Mouse (Mus musculus): ENCODE results near the gene Rprml. TPM values are rescaled to one million over a fixed set of nuclear protein-coding genes. Genes with fewer than 3 reads are reported as not detected.
A peak's percentile ranks its signal among the peaks of the same experiment; 100 is the strongest.

Rprml gene
- total RNA-seq, 1 experiment = 0.49 TPM

GRCm38 (mm10) chr11:103653359-103653965 is 4.1 kb downstream of the Rprml start:
- in situ Hi-C loops (cut with MboI; ENCODE audit: low sequenced_read_pairs in 2 of 2, unreplicated experiment in 2 of 2) = no loop called here
- TF ChIP-seq MAFK (IDR thresholded peaks at IDR 0.05; ENCODE audit: insufficient read depth, low read depth, low read length) (no peak), ZC3H11A (IDR thresholded peaks at IDR 0.05; ENCODE audit: borderline replicate concordance, low read depth, low read length) (no peak)
- Histone ChIP-seq H3K4me3 (ENCODE audit: insufficient read depth in 1 of 2, low read depth in 1 of 2, low read length in 2 of 2, poor library complexity in 1 of 2, severe bottlenecking in 1 of 2) (no peak overlapping the region), H3K9me3 (ENCODE audit: control insufficient read depth, insufficient read depth, low read depth, low read length) (no peaks in the 10 kb centered on the region), H3K27ac (ENCODE audit: insufficient read depth, low read depth, low read length, poor library complexity, severe bottlenecking) (no peak overlapping the region), H3K36me3 (ENCODE audit: control insufficient read depth, insufficient read depth, low read length, poor library complexity, severe bottlenecking) (no peaks in the 10 kb centered on the region), H3K4me1 (ENCODE audit: control insufficient read depth in 2 of 2, insufficient read depth in 2 of 2, low read length in 2 of 2, poor library complexity in 1 of 2) (no peaks in the 10 kb centered on the region; a peak in 1 of 4 replicates), H3K9ac (ENCODE audit: insufficient read depth, low read depth, low read length, poor library complexity, severe bottlenecking) (no peak overlapping the region)
- no peak for DNase-seq (ENCODE audit: low read depth, low spot score)

- H3K27ac ChIP-seq (ENCODE audit: insufficient read depth, low read depth, low read length, poor library complexity, severe bottlenecking) = no peak overlapping the region
- H3K36me3 ChIP-seq (ENCODE audit: control insufficient read depth, insufficient read depth, low read length, poor library complexity, severe bottlenecking) = no peaks in the 10 kb centered on the region
- H3K9me3 ChIP-seq (ENCODE audit: control insufficient read depth, insufficient read depth, low read depth, low read length) = no peaks in the 10 kb centered on the region
- no peak overlapping the region for H3K4me3 ChIP-seq (ENCODE audit: insufficient read depth in 1 of 2, low read depth in 1 of 2, low read length in 2 of 2, poor library complexity in 1 of 2, severe bottlenecking in 1 of 2)
- no peak overlapping the region for H3K9ac ChIP-seq (ENCODE audit: insufficient read depth, low read depth, low read length, poor library complexity, severe bottlenecking)
- no peak for TF ChIP-seq ZNF384 (IDR thresholded peaks at IDR 0.05; ENCODE audit: low read depth, low read length)
- TF ChIP-seq MAFK (IDR thresholded peaks at IDR 0.05; ENCODE audit: insufficient read depth, low read depth, low read length) = no peak
- no peak for TF ChIP-seq HCFC1 (IDR thresholded peaks at IDR 0.05; ENCODE audit: borderline replicate concordance, insufficient read depth, low read length)
- no peak for TF ChIP-seq ZC3H11A (IDR thresholded peaks at IDR 0.05; ENCODE audit: borderline replicate concordance, low read depth, low read length)
- no peak for TF ChIP-seq CHD2 (IDR thresholded peaks at IDR 0.05; ENCODE audit: low read depth, low read length)
- H3K4me1 ChIP-seq (ENCODE audit: control insufficient read depth in 2 of 2, insufficient read depth in 2 of 2, low read length in 2 of 2, poor library complexity in 1 of 2) = no peaks in the 10 kb centered on the region
- DNase-seq (ENCODE audit: low read depth, low spot score) = peak; percentile 62
- in situ Hi-C loops (cut with MboI; ENCODE audit: low sequenced_read_pairs in 2 of 2, unreplicated experiment in 2 of 2) = no loop called here
Measured at GRCm38 (mm10) chr11:103656520-103656919, 7.2 kb downstream of the Rprml start.

GRCm38 (mm10) chr11:103658189-103658588 is 8.8 kb downstream of the Rprml start:
- no peak overlapping the region for H3K4me3 ChIP-seq (ENCODE audit: insufficient read depth in 1 of 2, low read depth in 1 of 2, low read length in 2 of 2, poor library complexity in 1 of 2, severe bottlenecking in 1 of 2)
- H3K4me1 ChIP-seq (ENCODE audit: control insufficient read depth in 2 of 2, insufficient read depth in 2 of 2, low read length in 2 of 2, poor library complexity in 1 of 2) = 0 out of 4 replicates have a peak, but pooled peaks cover 0 to 2% of the 10 kb centered on the region in 2 experiments
- H3K27ac ChIP-seq (ENCODE audit: insufficient read depth, low read depth, low read length, poor library complexity, severe bottlenecking) = no peak overlapping the region
- no peaks in the 10 kb centered on the region for H3K36me3 ChIP-seq (ENCODE audit: control insufficient read depth, insufficient read depth, low read length, poor library complexity, severe bottlenecking)
- no peaks in the 10 kb centered on the region for H3K9me3 ChIP-seq (ENCODE audit: control insufficient read depth, insufficient read depth, low read depth, low read length)
- no peak for DNase-seq (ENCODE audit: low read depth, low spot score)
- no peak overlapping the region for H3K9ac ChIP-seq (ENCODE audit: insufficient read depth, low read depth, low read length, poor library complexity, severe bottlenecking)
- TF ChIP-seq HCFC1 (IDR thresholded peaks at IDR 0.05; ENCODE audit: borderline replicate concordance, insufficient read depth, low read length) (no peak), ZC3H11A (IDR thresholded peaks at IDR 0.05; ENCODE audit: borderline replicate concordance, low read depth, low read length) (no peak), CHD2 (IDR thresholded peaks at IDR 0.05; ENCODE audit: low read depth, low read length) (no peak), MAFK (IDR thresholded peaks at IDR 0.05; ENCODE audit: insufficient read depth, low read depth, low read length) (no peak), ZNF384 (IDR thresholded peaks at IDR 0.05; ENCODE audit: low read depth, low read length) (no peak)
- in situ Hi-C loops (cut with MboI; ENCODE audit: low sequenced_read_pairs in 2 of 2, unreplicated experiment in 2 of 2) = no loop called here

- no peak overlapping the region for H3K4me3 ChIP-seq (ENCODE audit: insufficient read depth in 1 of 2, low read depth in 1 of 2, low read length in 2 of 2, poor library complexity in 1 of 2, severe bottlenecking in 1 of 2)
- no peak for TF ChIP-seq ZC3H11A (IDR thresholded peaks at IDR 0.05; ENCODE audit: borderline replicate concordance, low read depth, low read length)
- no peak for TF ChIP-seq HCFC1 (IDR thresholded peaks at IDR 0.05; ENCODE audit: borderline replicate concordance, insufficient read depth, low read length)
- TF ChIP-seq MAFK (IDR thresholded peaks at IDR 0.05; ENCODE audit: insufficient read depth, low read depth, low read length) = no peak
- no peak for TF ChIP-seq CHD2 (IDR thresholded peaks at IDR 0.05; ENCODE audit: low read depth, low read length)
- no peak for TF ChIP-seq ZNF384 (IDR thresholded peaks at IDR 0.05; ENCODE audit: low read depth, low read length)
- no peak overlapping the region for H3K27ac ChIP-seq (ENCODE audit: insufficient read depth, low read depth, low read length, poor library complexity, severe bottlenecking)
- no peaks in the 10 kb centered on the region for H3K9me3 ChIP-seq (ENCODE audit: control insufficient read depth, insufficient read depth, low read depth, low read length)
- in situ Hi-C loops (cut with MboI; ENCODE audit: low sequenced_read_pairs in 2 of 2, unreplicated experiment in 2 of 2) = no loop called here
- H3K36me3 ChIP-seq (ENCODE audit: control insufficient read depth, insufficient read depth, low read length, poor library complexity, severe bottlenecking) = no peaks in the 10 kb centered on the region
- no peak overlapping the region for H3K9ac ChIP-seq (ENCODE audit: insufficient read depth, low read depth, low read length, poor library complexity, severe bottlenecking)
- 0 out of 4 replicates have a peak, but pooled peaks cover 0 to 2% of the 10 kb centered on the region in 2 experiments for H3K4me1 ChIP-seq (ENCODE audit: control insufficient read depth in 2 of 2, insufficient read depth in 2 of 2, low read length in 2 of 2, poor library complexity in 1 of 2)
- DNase-seq (ENCODE audit: low read depth, low spot score) = no peak
Measured at GRCm38 (mm10) chr11:103661863-103662262, 12.5 kb downstream of the Rprml start.

GRCm38 (mm10) chr11:103662546-103662945 is 13.2 kb downstream of the Rprml start:
- 0 out of 4 replicates have a peak, but pooled peaks cover 0 to 2% of the 10 kb centered on the region in 2 experiments for H3K4me1 ChIP-seq (ENCODE audit: control insufficient read depth in 2 of 2, insufficient read depth in 2 of 2, low read length in 2 of 2, poor library complexity in 1 of 2)
- TF ChIP-seq CHD2 (IDR thresholded peaks at IDR 0.05; ENCODE audit: low read depth, low read length) (no peak), MAFK (IDR thresholded peaks at IDR 0.05; ENCODE audit: insufficient read depth, low read depth, low read length) (no peak), ZC3H11A (IDR thresholded peaks at IDR 0.05; ENCODE audit: borderline replicate concordance, low read depth, low read length) (no peak), HCFC1 (IDR thresholded peaks at IDR 0.05; ENCODE audit: borderline replicate concordance, insufficient read depth, low read length) (no peak), ZNF384 (IDR thresholded peaks at IDR 0.05; ENCODE audit: low read depth, low read length) (no peak)
- H3K9ac ChIP-seq (ENCODE audit: insufficient read depth, low read depth, low read length, poor library complexity, severe bottlenecking) = no peak overlapping the region
- H3K27ac ChIP-seq (ENCODE audit: insufficient read depth, low read depth, low read length, poor library complexity, severe bottlenecking) = no peak overlapping the region
- in situ Hi-C loops (cut with MboI; ENCODE audit: low sequenced_read_pairs in 2 of 2, unreplicated experiment in 2 of 2) = no loop called here
- no peak for DNase-seq (ENCODE audit: low read depth, low spot score)
- no peaks in the 10 kb centered on the region for H3K36me3 ChIP-seq (ENCODE audit: control insufficient read depth, insufficient read depth, low read length, poor library complexity, severe bottlenecking)
- no peak overlapping the region for H3K4me3 ChIP-seq (ENCODE audit: insufficient read depth in 1 of 2, low read depth in 1 of 2, low read length in 2 of 2, poor library complexity in 1 of 2, severe bottlenecking in 1 of 2)
- H3K9me3 ChIP-seq (ENCODE audit: control insufficient read depth, insufficient read depth, low read depth, low read length) = no peaks in the 10 kb centered on the region
